Mouse (Mus musculus) layer of hippocampus, adult 8-10 months (tissue): ENCODE data around the gene 0610010F05Rik. TPM values are rescaled to one million over a fixed set of nuclear protein-coding genes. Genes with fewer than 3 reads are reported as not detected.
A peak's percentile ranks its signal among the peaks of the same experiment; 100 is the strongest.

Experiments
- DNase-seq, 2 experiments: peaks; one replicate each; pipeline ENCODE4 v3.0.0; 2022; ENCODE audit warnings: low spot score in 2 of 2
- total RNA-seq, 4 experiments: library from RNA; stranded (reverse); gene quantifications; 2 replicates each; pipeline ENCODE4 v1.2.4; 2022

0610010F05Rik gene
- total RNA-seq, 4 experiments from 2014 or later: 28.6 to 31.1 (median 30.5) TPM

GRCm38 (mm10) chr11:23570130-23570529 is 63.3 kb downstream of the 0610010F05Rik start:
- no peak for DNase-seq

GRCm38 (mm10) chr11:23565761-23566160 is 67.7 kb downstream of the 0610010F05Rik start:
- peak; percentile 70 to 89 for DNase-seq

GRCm38 (mm10) chr11:23557039-23557630 is 76.3 kb downstream of the 0610010F05Rik start:
- no peak for DNase-seq

GRCm38 (mm10) chr11:23537446-23537845 is 96.0 kb downstream of the 0610010F05Rik start:
- no peak for DNase-seq

GRCm38 (mm10) chr11:23520473-23521205 is 112.8 kb downstream of the 0610010F05Rik start, which contains the start of gene 1700093K21Rik:
Gene 1700093K21Rik (minus strand): TSS chr11:23521155.
- DNase-seq: peak; percentile 27 to 34

- no peak for DNase-seq
Measured at GRCm38 (mm10) chr11:23518981-23519380, 114.5 kb downstream of the 0610010F05Rik start.

- no peak for DNase-seq
Measured at GRCm38 (mm10) chr11:23515315-23515714, 118.1 kb downstream of the 0610010F05Rik start.

Other genes starting within 250 kb of the 0610010F05Rik start
- gene Ahsa2, start 135.6 kb downstream of the 0610010F05Rik start, total RNA-seq: 10 to 100 TPM; 40.8 to 55.9 (median 48.0) TPM
- under 1 TPM in 1 of 4 experiments, not detected in 3; 0.77 TPM for gene 1700093K21Rik, start 112.5 kb downstream of the 0610010F05Rik start, total RNA-seq
- gene Pus10, start 32.0 kb upstream of the 0610010F05Rik start, total RNA-seq: 10 to 100 TPM; 18.1 to 22.4 (median 20.3) TPM
- gene Pex13, start 32.3 kb upstream of the 0610010F05Rik start, total RNA-seq: 10 to 100 TPM; 21.4 to 30.5 (median 26.0) TPM
- 1 to 10 TPM; 3.0 to 3.8 (median 3.5) TPM for gene Rel, start 137.3 kb upstream of the 0610010F05Rik start, total RNA-seq